Mouse (Mus musculus): ENCODE measurements around the gene Wnt4.

The Wnt4 gene
- long read RNA-seq, experiment 1, full-length matches to known transcripts, result 9 of 20 reads
- long read RNA-seq, experiment 1, partial matches to known transcripts, result 5 of 20 reads
- long read RNA-seq, experiment 1, other reads (novel, unspliced or antisense), result 6 of 20 reads
- long read RNA-seq, experiment 2, full-length matches to known transcripts, result 17 of 39 reads
- long read RNA-seq, experiment 2, partial matches to known transcripts, result 9 of 39 reads
- long read RNA-seq, experiment 2, other reads (novel, unspliced or antisense), result 13 of 39 reads

- intact Hi-C loops (cut with DNase I), result no loop called here
These were observed at the start of gene Wnt4 for GRCm38 (mm10) chr4:137277166-137277513. TSS of gene Wnt4 (plus strand) at chr4:137277489.

DNA sequence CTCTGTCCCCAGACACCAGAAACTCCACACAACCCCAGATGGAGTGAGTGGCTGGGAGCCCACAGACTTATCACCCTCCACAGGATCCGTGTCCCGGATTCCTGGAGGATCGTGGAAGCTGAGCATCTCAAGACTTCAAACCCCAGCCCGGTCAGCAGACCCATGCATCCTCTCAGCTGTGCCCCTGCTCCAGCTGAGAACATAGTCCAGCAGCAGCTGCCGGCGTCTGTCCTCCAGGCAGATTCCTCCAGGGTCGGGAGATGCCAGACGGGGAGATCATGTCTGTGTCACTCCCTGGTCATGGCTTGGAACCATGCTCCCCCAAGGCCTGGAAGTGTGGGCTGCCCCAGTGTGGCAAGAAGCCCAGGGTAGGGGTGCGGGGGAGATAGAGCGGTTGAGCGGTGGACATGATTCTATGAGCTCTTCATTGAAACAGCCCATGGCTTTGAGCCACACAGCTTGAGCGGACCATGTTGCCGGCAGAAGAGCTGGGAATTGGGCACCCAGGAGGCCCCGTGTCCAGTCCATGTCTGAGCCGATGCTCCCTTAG lies 48.6 kb upstream of the Wnt4 start:
- intact Hi-C loops (cut with DNase I), result no loop called here

DNA sequence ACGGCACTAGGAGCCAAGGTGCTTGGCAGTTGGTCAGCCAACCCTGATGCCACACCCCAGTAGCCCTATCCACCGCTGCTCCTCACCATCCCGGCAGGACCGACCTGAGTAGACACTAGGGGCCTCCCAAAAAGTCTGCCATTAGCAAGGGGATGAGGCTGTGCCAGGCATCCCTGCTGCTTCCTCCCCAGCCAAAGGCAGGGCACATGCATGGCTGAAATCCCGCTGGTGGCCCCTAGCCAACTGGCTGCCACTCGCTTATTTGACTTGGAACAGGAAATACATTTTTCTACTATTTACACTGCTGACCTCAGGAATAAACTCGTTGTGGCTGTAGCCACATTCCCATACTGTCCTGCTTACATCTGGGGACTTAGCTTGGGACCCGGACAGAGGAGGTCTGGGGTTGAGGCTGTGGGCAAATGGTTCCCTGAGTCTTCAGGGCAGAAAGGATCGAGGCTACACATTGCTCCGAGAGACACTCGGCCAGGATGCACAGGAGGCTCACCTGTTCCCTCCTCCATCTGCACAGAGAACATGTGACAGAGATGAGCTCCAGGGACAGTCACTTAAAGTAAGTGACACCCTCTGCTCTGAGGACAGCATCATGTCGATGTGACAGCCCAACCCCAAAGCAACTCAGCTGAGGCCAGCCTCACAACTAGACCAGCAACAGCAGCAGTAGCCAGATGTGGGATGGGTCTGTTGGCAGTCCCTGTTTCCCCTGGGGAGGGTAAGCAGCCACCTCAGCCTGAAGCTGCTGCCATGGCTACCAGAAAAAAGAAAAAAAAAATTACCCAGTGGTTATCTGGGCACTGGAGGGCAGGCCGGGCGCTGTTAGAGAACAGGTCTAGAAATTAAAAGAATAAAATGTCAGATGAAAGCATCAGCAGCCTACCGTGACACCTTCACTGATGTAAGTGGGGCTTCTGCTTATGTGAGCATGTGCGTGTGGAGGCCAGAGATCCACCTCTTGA lies 45.5 kb upstream of the Wnt4 start:
- intact Hi-C loops (cut with DNase I), result no loop called here

DNA sequence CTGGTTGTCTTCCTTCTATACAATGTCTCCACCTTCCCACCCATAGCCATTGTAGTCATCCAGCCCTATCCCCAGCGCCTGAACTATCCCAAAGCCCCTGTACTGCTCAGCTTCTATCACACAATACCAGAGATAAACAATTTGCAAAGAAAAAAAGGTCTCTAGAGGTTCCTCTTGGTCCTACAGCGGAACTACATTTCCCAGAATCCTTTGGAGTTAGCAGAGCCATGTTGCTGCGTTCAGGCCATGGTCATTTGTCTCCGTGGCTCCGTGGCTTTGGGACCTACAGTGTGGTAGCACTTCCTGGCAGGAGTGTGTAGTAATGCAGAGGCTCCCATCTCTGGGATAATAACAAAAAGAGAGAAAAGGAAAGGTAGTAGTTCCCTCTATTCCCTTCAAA lies 43.7 kb upstream of the Wnt4 start:
- intact Hi-C loops (cut with DNase I), result no loop called here

GRCm38 (mm10) chr4:137234444-137234843 lies 42.8 kb upstream of the Wnt4 start:
- intact Hi-C loops (cut with DNase I), result no loop called here

DNA sequence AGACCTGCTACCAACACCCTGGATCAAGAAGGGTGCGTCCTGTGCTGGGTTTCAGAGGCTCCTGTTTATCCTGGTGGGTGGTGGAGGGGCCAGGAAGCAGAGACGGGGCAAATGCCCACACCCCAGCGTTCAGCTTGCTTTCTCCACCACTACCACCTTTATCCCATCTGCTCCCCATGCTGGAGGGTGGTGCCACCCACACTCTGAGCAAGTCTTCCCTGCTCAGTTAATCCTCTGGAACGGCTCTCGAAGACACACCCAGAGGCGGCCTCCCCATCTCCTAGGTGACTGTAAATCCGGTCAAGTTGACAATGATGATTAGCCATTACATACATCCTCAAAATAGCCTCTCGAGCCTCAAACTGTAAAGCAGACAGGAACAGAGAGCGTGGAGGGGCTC lies 41.9 kb upstream of the Wnt4 start:
- intact Hi-C loops (cut with DNase I), result no loop called here

GRCm38 (mm10) chr4:137244883-137245282 lies 32.4 kb upstream of the Wnt4 start:
- intact Hi-C loops (cut with DNase I), result no loop called here

DNA sequence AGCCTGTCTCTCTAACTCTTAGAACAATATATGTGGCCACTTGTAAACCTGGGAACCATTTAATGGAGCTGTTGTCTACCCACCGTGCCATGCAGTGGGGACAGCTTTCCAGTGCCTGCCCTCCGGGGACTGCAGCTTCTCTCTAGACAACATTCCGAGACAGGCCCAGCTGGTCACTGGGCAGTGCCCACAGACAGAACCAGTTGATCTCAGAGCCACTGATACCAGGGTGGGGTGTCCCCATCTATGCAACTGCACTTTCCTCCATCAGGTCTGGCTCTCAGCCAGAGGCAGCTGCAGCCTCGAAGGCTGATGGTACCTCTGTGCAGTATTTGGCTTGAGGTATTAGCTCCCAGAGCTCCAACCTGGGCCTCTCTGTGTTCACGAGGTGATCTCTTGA lies 27.0 kb upstream of the Wnt4 start:
- intact Hi-C loops (cut with DNase I), result no loop called here

DNA sequence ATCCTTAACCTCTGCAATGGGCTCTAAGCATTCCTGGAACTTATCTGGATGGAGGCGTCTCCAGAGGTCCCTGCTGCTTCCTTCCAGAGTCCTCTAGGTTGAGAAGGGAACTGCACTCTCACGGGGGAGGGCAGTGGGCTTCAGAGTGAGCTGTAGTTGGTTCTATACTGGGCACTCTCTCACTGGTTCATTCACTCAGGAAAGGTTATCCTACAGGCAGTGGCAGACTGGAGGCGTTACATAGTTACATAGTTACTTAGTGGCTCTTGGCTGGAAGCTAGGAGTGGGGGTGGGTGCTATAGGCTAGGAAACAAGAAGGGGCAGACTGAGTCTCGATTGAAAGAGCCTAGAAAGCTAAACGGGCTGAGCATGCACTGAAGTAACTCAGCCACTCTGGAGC lies 26.4 kb upstream of the Wnt4 start:
- intact Hi-C loops (cut with DNase I), result no loop called here

DNA sequence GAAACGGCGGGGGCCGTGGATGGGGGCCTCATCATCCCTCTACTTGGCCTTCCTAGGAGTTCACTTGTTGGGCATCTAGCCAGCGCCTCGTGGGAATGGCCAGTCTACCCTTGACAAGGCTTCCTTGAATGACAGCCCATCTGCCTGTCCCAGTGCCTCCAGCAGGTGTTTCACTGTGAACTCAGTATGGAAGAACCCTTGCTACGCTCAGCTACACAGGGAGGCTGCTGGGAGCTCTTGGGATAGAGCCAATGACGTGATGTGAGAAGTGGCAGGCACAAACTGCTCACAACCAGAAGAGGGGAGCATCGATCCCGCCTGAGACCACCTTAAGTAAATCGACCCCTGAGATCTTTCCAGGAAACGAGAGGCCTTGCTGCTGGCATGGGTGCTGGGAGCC lies 23.7 kb upstream of the Wnt4 start:
- intact Hi-C loops (cut with DNase I), result no loop called here

- intact Hi-C loops (cut with DNase I), result no loop called here
These were observed 22.9 kb upstream of the Wnt4 start for GRCm38 (mm10) chr4:137254206-137254976.

DNA sequence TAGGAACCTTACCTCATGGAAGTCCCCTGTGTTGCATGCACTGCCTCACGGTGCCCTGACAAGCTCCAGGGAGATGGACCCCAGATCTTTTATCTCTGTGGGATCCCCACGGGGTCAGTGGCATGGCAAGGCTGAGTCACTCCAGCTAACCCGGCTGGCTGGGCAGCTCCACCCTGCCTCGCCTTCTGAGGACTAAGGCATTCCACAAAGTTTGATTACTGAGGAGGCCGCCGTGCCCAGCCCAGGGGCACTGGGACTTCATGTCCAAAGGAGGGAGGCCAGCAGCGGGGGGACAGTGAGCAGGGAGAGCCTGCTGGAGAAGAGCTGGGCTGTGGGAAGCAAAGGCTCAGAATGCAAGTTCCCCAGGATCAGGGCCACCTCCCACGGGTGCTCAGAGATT lies 21.7 kb upstream of the Wnt4 start:
- intact Hi-C loops (cut with DNase I), result no loop called here

- intact Hi-C loops (cut with DNase I), result no loop called here
These were observed 15.5 kb upstream of the Wnt4 start for GRCm38 (mm10) chr4:137261826-137262225.

GRCm38 (mm10) chr4:137264066-137264465 lies 13.2 kb upstream of the Wnt4 start:
- intact Hi-C loops (cut with DNase I), result no loop called here

GRCm38 (mm10) chr4:137265116-137265515 lies 12.2 kb upstream of the Wnt4 start:
- intact Hi-C loops (cut with DNase I), result no loop called here

DNA sequence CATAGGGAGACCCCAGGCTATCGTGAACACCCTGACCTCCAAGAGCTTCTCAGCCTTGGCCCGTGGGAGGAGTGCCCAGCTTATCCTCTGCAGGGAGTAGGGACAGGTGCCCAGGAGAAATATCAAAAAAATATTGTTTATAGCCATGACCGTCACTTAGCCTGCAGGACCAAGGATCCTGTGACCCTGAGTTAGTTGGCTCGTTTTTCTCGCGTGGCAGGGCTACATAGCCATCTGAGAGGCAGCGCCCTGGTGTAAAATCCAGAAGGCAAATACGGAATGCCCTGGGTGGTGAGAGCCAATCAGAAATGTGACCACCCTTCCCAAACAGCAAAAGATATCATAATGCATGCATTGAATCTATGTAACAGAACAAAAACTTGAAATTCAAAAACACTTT lies 8.7 kb upstream of the Wnt4 start:
- intact Hi-C loops (cut with DNase I), result no loop called here

GRCm38 (mm10) chr4:137271856-137272255 lies 5.4 kb upstream of the Wnt4 start:
- intact Hi-C loops (cut with DNase I), result no loop called here

GRCm38 (mm10) chr4:137274304-137274703 lies 3.0 kb upstream of the Wnt4 start:
- intact Hi-C loops (cut with DNase I), result no loop called here

GRCm38 (mm10) chr4:137276443-137277165 lies 685 bp upstream of the Wnt4 start:
- intact Hi-C loops (cut with DNase I), result no loop called here

DNA sequence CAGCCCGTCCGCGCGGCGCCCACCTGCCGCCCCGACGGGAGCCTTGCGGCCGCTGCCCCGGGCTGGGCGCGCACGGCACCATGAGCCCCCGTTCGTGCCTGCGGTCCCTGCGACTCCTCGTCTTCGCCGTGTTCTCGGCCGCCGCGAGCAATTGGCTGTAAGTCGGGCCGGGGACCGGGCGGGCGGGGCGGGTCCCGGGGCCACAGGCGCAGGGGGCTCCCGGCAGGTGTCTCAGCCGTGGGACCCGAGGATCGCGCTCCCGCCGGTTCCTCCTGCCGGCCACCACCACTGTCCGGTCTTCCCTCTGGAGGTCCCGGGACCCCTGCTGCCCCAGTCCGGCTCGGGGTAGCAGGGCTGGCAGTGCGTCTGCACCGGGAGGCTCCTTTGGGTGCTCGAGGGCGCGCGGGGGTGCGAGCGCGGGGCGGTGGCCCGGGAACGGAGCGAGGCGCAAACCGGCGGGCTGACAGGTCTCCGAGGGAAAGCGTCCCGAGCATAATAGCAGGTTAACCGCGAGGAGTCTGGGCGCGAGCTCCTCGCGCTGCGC lies 383 bp downstream of the Wnt4 start:
- intact Hi-C loops (cut with DNase I), result no loop called here
